Mouse (Mus musculus): ENCODE results near the gene Cdc34.

Gene Cdc34

GRCm38 (mm10) chr10:79670071-79670888 is 11.7 kb upstream of the Cdc34 start:
- peak; percentile 5; the same call in 1 of the 2 replicates for ATAC-seq (ENCODE audit: low TSS enrichment)

- no peak for ATAC-seq (ENCODE audit: low TSS enrichment)
Observed at GRCm38 (mm10) chr10:79671396-79672087, 10.5 kb upstream of the Cdc34 start.

- ATAC-seq (ENCODE audit: low TSS enrichment), result no peak
Observed at GRCm38 (mm10) chr10:79672088-79672455, 9.9 kb upstream of the Cdc34 start.

- no peak for ATAC-seq (ENCODE audit: low TSS enrichment)
Observed at GRCm38 (mm10) chr10:79673054-79673453, 8.9 kb upstream of the Cdc34 start.

- no peak for ATAC-seq (ENCODE audit: low TSS enrichment)
Observed at GRCm38 (mm10) chr10:79675346-79676035, 6.5 kb upstream of the Cdc34 start.

- no peak for ATAC-seq (ENCODE audit: low TSS enrichment)
Observed at GRCm38 (mm10) chr10:79680606-79681495, 1.1 kb upstream of the Cdc34 start.

GRCm38 (mm10) chr10:79682551-79682915 is 538 bp downstream of the Cdc34 start:
- ATAC-seq (ENCODE audit: low TSS enrichment), result no peak

GRCm38 (mm10) chr10:79682916-79683582 is 1.1 kb downstream of the Cdc34 start:
- ATAC-seq (ENCODE audit: low TSS enrichment), result no peak

GRCm38 (mm10) chr10:79683726-79684640 is 2.0 kb downstream of the Cdc34 start:
- ATAC-seq (ENCODE audit: low TSS enrichment), result no peak

GRCm38 (mm10) chr10:79684770-79685600 is 3.0 kb downstream of the Cdc34 start:
- ATAC-seq (ENCODE audit: low TSS enrichment), result no peak

GRCm38 (mm10) chr10:79686219-79686618 is 4.2 kb downstream of the Cdc34 start:
- ATAC-seq (ENCODE audit: low TSS enrichment), result no peak

GRCm38 (mm10) chr10:79686691-79687090 is 4.7 kb downstream of the Cdc34 start:
- ATAC-seq (ENCODE audit: low TSS enrichment), result no peak

- no peak for ATAC-seq (ENCODE audit: low TSS enrichment)
Observed at GRCm38 (mm10) chr10:79687513-79687912, 5.5 kb downstream of the Cdc34 start.

- ATAC-seq (ENCODE audit: low TSS enrichment), result no peak
Observed at GRCm38 (mm10) chr10:79688720-79689119, 6.7 kb downstream of the Cdc34 start, which contains the start of gene Gzmm. Gene Gzmm (plus strand): TSS chr10:79689020.

GRCm38 (mm10) chr10:79689178-79689577 is 7.2 kb downstream of the Cdc34 start:
- ATAC-seq (ENCODE audit: low TSS enrichment), result no peak

- no peak for ATAC-seq (ENCODE audit: low TSS enrichment)
Observed at GRCm38 (mm10) chr10:79691986-79692548, 10.1 kb downstream of the Cdc34 start.

- ATAC-seq (ENCODE audit: low TSS enrichment), result no peak
Observed at GRCm38 (mm10) chr10:79693580-79694378, 11.8 kb downstream of the Cdc34 start.

- no peak for ATAC-seq (ENCODE audit: low TSS enrichment)
Observed at GRCm38 (mm10) chr10:79694379-79694655, 12.3 kb downstream of the Cdc34 start.

Measured in frontal cortex, adult (tissue).